Mouse (Mus musculus) hindbrain, embryonic 11.5 days (tissue): Measurements from ENCODE around the gene Csrp3. TPM values are rescaled to one million over a fixed set of nuclear protein-coding genes. Genes with fewer than 3 reads are reported as not detected.

Experiments
- polyA plus RNA-seq: library from polyadenylated mRNA; unstranded; fragments of >200 nt; fragmentation: Nextera tagmentation; extraction: Ambion mirVana; gene quantifications from 2 replicates; pipeline ENCODE4 v1.2.1, GENCODE M21; 2014

Csrp3 gene
- polyA plus RNA-seq, 1 experiment from 2014 or later, result not detected

Other genes with a start within 250 kb of the Csrp3 start
- gene Mrgprb3, start 204.2 kb downstream of the Csrp3 start, polyA plus RNA-seq, result not detected in 2 replicates
- gene Zdhhc13, start 59.0 kb downstream of the Csrp3 start, polyA plus RNA-seq, result 38.3 and 40.9 TPM in 2 replicates
- 12.9 and 17.1 TPM in 2 replicates for gene E2f8, start 33.6 kb upstream of the Csrp3 start, polyA plus RNA-seq
- 22.6 and 36.1 TPM in 2 replicates for gene Nav2, start 60.7 kb upstream of the Csrp3 start, polyA plus RNA-seq